Mouse (Mus musculus): ENCODE results near the gene Barhl1.

DNA sequence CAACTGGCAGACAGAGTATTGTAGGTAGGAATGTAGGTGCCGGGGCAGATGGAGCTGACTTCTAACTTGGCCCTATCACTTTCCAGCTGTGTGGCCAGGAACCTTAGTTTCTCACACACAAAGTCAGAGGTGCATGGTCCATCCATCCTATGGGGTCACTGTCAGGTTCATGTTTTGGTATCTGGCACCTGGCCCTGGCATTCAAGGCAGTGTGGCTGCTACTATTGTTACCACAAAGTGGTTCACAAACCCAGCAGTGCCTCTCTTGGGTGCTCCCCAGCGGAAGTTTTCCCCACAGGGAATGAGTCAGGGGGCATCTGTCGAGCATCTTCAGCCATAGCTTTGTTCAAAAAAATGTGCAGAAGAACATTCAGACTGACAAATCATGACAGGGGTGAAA, 29.8 kb upstream of the Barhl1 start:
- TF ChIP-seq CTCF (IDR thresholded peaks at IDR 0.05): no peak
- no peak for TF ChIP-seq EP300 (IDR thresholded peaks at IDR 0.05)

Measured in lung, postnatal 0 days (tissue).